Mouse (Mus musculus): ENCODE results near the gene Glb1. TPM values are rescaled to one million over a fixed set of nuclear protein-coding genes. Genes with fewer than 3 reads are reported as not detected.

Glb1 gene
- polyA plus RNA-seq, 1 experiment from 2014 or later: 58.4 TPM

- Histone ChIP-seq H3K36me3 (peaks cover 22% of the 10 kb centered on the region), H3K27ac (peak overlapping the region; percentile 95), H3K4me2 (peak overlapping the region; percentile 76), H3K9ac (peak overlapping the region; percentile 89; the same call in 1 of the 2 replicates), H3K27me3 (no peaks in the 10 kb centered on the region), H3K4me1 (peaks cover 12% of the 10 kb centered on the region), H3K4me3 (replicated peaks) (peak overlapping the region; percentile 87), H3K9me3 (replicated peaks) (peaks cover 5% of the 10 kb centered on the region; the same call in 1 of the 2 replicates)
- WGBS: 19% methylated on average over 5 of the region's 5 CpGs
- peak; percentile 73 for ATAC-seq (replicated peaks; ENCODE audit: low FRiP score)
These were observed 308 bp upstream of the Glb1 start for GRCm38 (mm10) chr9:114400588-114400948.

GRCm38 (mm10) chr9:114401685-114402080 is 807 bp downstream of the Glb1 start:
- H3K9me3 ChIP-seq (replicated peaks): peaks cover 5% of the 10 kb centered on the region; the same call in 1 of the 2 replicates
- no peaks in the 10 kb centered on the region for H3K27me3 ChIP-seq
- peak; percentile 1; the same call in 1 of the 2 replicates for ATAC-seq (replicated peaks; ENCODE audit: low FRiP score)
- peaks cover 33% of the 10 kb centered on the region for H3K36me3 ChIP-seq
- peak overlapping the region; percentile 95 for H3K27ac ChIP-seq
- peak overlapping the region; percentile 89 for H3K9ac ChIP-seq
- H3K4me1 ChIP-seq: peaks cover 12% of the 10 kb centered on the region
- peak overlapping the region; percentile 87 for H3K4me3 ChIP-seq (replicated peaks)
- peak overlapping the region; percentile 76 for H3K4me2 ChIP-seq
- WGBS: 4% methylated on average over 16 of the region's 16 CpGs

- Histone ChIP-seq H3K9ac (no peak overlapping the region), H3K4me1 (peaks cover 7% of the 10 kb centered on the region; the same call in 1 of the 2 replicates), H3K4me3 (replicated peaks) (no peak overlapping the region), H3K27ac (no peak overlapping the region), H3K4me2 (no peak overlapping the region), H3K27me3 (no peaks in the 10 kb centered on the region), H3K9me3 (replicated peaks) (peaks cover 5% of the 10 kb centered on the region; the same call in 1 of the 2 replicates), H3K36me3 (peaks cover 83% of the 10 kb centered on the region)
- ATAC-seq (replicated peaks; ENCODE audit: low FRiP score): no peak
- WGBS: 91% methylated on average over 2 of the region's 2 CpGs
These were observed 6.8 kb downstream of the Glb1 start for GRCm38 (mm10) chr9:114407676-114408075.

GRCm38 (mm10) chr9:114410313-114410862 is 9.5 kb downstream of the Glb1 start:
- Histone ChIP-seq H3K9me3 (replicated peaks) (no peaks in the 10 kb centered on the region; the same call in 1 of the 2 replicates), H3K9ac (no peak overlapping the region), H3K36me3 (peaks cover 69% of the 10 kb centered on the region), H3K27me3 (no peaks in the 10 kb centered on the region), H3K4me1 (peaks cover 7% of the 10 kb centered on the region; the same call in 1 of the 2 replicates), H3K4me2 (no peak overlapping the region), H3K27ac (0 out of 2 replicates have a peak overlapping the region, but pooled peaks have one; percentile 27), H3K4me3 (replicated peaks) (no peak overlapping the region)
- peak; percentile 50; the same call in 1 of the 2 replicates for ATAC-seq (replicated peaks; ENCODE audit: low FRiP score)
- WGBS: 65% methylated on average over 11 of the region's 11 CpGs

- WGBS: 87% methylated on average over 5 of the region's 5 CpGs
- H3K4me3 ChIP-seq (replicated peaks): no peak overlapping the region
- ATAC-seq (replicated peaks; ENCODE audit: low FRiP score): no peak
- no peak overlapping the region for H3K27ac ChIP-seq
- no peak overlapping the region for H3K4me2 ChIP-seq
- H3K36me3 ChIP-seq: peaks cover 60% of the 10 kb centered on the region
- no peaks in the 10 kb centered on the region; the same call in 1 of the 2 replicates for H3K9me3 ChIP-seq (replicated peaks)
- H3K27me3 ChIP-seq: no peaks in the 10 kb centered on the region
- no peak overlapping the region for H3K9ac ChIP-seq
- peaks cover 7% of the 10 kb centered on the region; the same call in 1 of the 2 replicates for H3K4me1 ChIP-seq
These were observed 10.4 kb downstream of the Glb1 start for GRCm38 (mm10) chr9:114411295-114411694.

GRCm38 (mm10) chr9:114412406-114412805 is 11.5 kb downstream of the Glb1 start:
- H3K36me3 ChIP-seq: peaks cover 50% of the 10 kb centered on the region
- no peak for ATAC-seq (replicated peaks; ENCODE audit: low FRiP score)
- no peak overlapping the region for H3K9ac ChIP-seq
- 86% methylated on average over 9 of the region's 9 CpGs for WGBS
- H3K4me1 ChIP-seq: peaks cover 7% of the 10 kb centered on the region; the same call in 1 of the 2 replicates
- H3K27ac ChIP-seq: no peak overlapping the region
- H3K27me3 ChIP-seq: no peaks in the 10 kb centered on the region
- no peak overlapping the region for H3K4me2 ChIP-seq
- no peaks in the 10 kb centered on the region; the same call in 1 of the 2 replicates for H3K9me3 ChIP-seq (replicated peaks)
- no peak overlapping the region for H3K4me3 ChIP-seq (replicated peaks)

GRCm38 (mm10) chr9:114413866-114414265 is 13.0 kb downstream of the Glb1 start:
- no peak overlapping the region for H3K4me3 ChIP-seq (replicated peaks)
- H3K27me3 ChIP-seq: no peaks in the 10 kb centered on the region
- H3K27ac ChIP-seq: no peak overlapping the region
- H3K36me3 ChIP-seq: peaks cover 36% of the 10 kb centered on the region
- H3K9ac ChIP-seq: no peak overlapping the region
- peaks cover 7% of the 10 kb centered on the region; the same call in 1 of the 2 replicates for H3K4me1 ChIP-seq
- no peaks in the 10 kb centered on the region; the same call in 1 of the 2 replicates for H3K9me3 ChIP-seq (replicated peaks)
- 84% methylated on average over 12 of the region's 12 CpGs for WGBS
- ATAC-seq (replicated peaks; ENCODE audit: low FRiP score): no peak
- H3K4me2 ChIP-seq: no peak overlapping the region

GRCm38 (mm10) chr9:114415701-114416100 is 14.8 kb downstream of the Glb1 start:
- Histone ChIP-seq H3K27me3 (no peaks in the 10 kb centered on the region), H3K4me3 (replicated peaks) (no peak overlapping the region), H3K27ac (0 out of 2 replicates have a peak overlapping the region, but pooled peaks have one; percentile 32), H3K36me3 (peaks cover 22% of the 10 kb centered on the region), H3K4me2 (no peak overlapping the region), H3K9ac (no peak overlapping the region), H3K9me3 (replicated peaks) (no peaks in the 10 kb centered on the region; the same call in 1 of the 2 replicates), H3K4me1 (no peaks in the 10 kb centered on the region)
- 24% methylated on average over 11 of the region's 11 CpGs for WGBS
- 0 out of 2 replicates have a peak, but pooled peaks have one; percentile 24 for ATAC-seq (replicated peaks; ENCODE audit: low FRiP score)

- H3K27ac ChIP-seq: peak overlapping the region; percentile 32
- ATAC-seq (replicated peaks; ENCODE audit: low FRiP score): 0 out of 2 replicates have a peak, but pooled peaks have one; percentile 44
- no peaks in the 10 kb centered on the region for H3K4me1 ChIP-seq
- no peaks in the 10 kb centered on the region for H3K27me3 ChIP-seq
- H3K9ac ChIP-seq: no peak overlapping the region
- H3K4me3 ChIP-seq (replicated peaks): no peak overlapping the region
- peaks cover 16% of the 10 kb centered on the region; the same call in 1 of the 2 replicates for H3K36me3 ChIP-seq
- H3K4me2 ChIP-seq: no peak overlapping the region
- 78% methylated on average over 21 of the region's 21 CpGs for WGBS
- H3K9me3 ChIP-seq (replicated peaks): no peaks in the 10 kb centered on the region
These were observed 16.0 kb downstream of the Glb1 start for GRCm38 (mm10) chr9:114416646-114417517.

GRCm38 (mm10) chr9:114418187-114418586 is 17.3 kb downstream of the Glb1 start:
- H3K4me3 ChIP-seq (replicated peaks): no peak overlapping the region
- no peak overlapping the region for H3K4me2 ChIP-seq
- no peak for ATAC-seq (replicated peaks; ENCODE audit: low FRiP score)
- peaks cover 11% of the 10 kb centered on the region for H3K36me3 ChIP-seq
- WGBS: 86% methylated on average over 7 of the region's 7 CpGs
- H3K4me1 ChIP-seq: no peaks in the 10 kb centered on the region
- H3K27me3 ChIP-seq: no peaks in the 10 kb centered on the region
- no peak overlapping the region for H3K27ac ChIP-seq
- no peaks in the 10 kb centered on the region for H3K9me3 ChIP-seq (replicated peaks)
- H3K9ac ChIP-seq: no peak overlapping the region

GRCm38 (mm10) chr9:114420443-114420842 is 19.6 kb downstream of the Glb1 start:
- H3K4me2 ChIP-seq: no peak overlapping the region
- WGBS: 82% methylated on average over 8 of the region's 8 CpGs
- no peak for ATAC-seq (replicated peaks; ENCODE audit: low FRiP score)

GRCm38 (mm10) chr9:114421045-114421444 is 20.2 kb downstream of the Glb1 start:
- Histone ChIP-seq H3K4me1 (no peaks in the 10 kb centered on the region), H3K9me3 (replicated peaks) (no peaks in the 10 kb centered on the region), H3K9ac (no peak overlapping the region), H3K4me2 (no peak overlapping the region), H3K27ac (no peak overlapping the region), H3K27me3 (no peaks in the 10 kb centered on the region), H3K4me3 (replicated peaks) (no peak overlapping the region), H3K36me3 (peaks cover 21% of the 10 kb centered on the region)
- no peak for ATAC-seq (replicated peaks; ENCODE audit: low FRiP score)
- 63% methylated on average over 3 of the region's 3 CpGs for WGBS

More at GRCm38 (mm10) chr9:114420443-114420842, 19.6 kb downstream of the Glb1 start:
- Histone ChIP-seq H3K4me3 (replicated peaks) (no peak overlapping the region), H3K9ac (no peak overlapping the region), H3K27me3 (no peaks in the 10 kb centered on the region), H3K36me3 (peaks cover 15% of the 10 kb centered on the region), H3K4me1 (no peaks in the 10 kb centered on the region), H3K9me3 (replicated peaks) (no peaks in the 10 kb centered on the region), H3K27ac (no peak overlapping the region)
